Mouse (Mus musculus) stomach, postnatal 0 days (tissue): ENCODE data around the gene Eef1a1. TPM values are rescaled to one million over a fixed set of nuclear protein-coding genes. Genes with fewer than 3 reads are reported as not detected.

Experiments used
- ATAC-seq: fragments of 200-750 bp; cut with Nextera tagmentation; 2 replicates; pipeline ENCODE4 v1.8.0; 2017; ENCODE audit not compliant: low FRiP score, low TSS enrichment
- DNase-seq: peaks from one replicate; pipeline ENCODE4 v3.0.0-alpha.2; 2016; ENCODE audit warnings: low spot score
- H3K27ac ChIP-seq: fragments of 300-500 bp; sonication (generic); replicated peaks from 2 replicates; pipeline ENCODE4 v1.5.1; 2014; ENCODE audit warnings: mild to moderate bottlenecking, control low read depth
- H3K27me3 ChIP-seq: fragments of 300-500 bp; sonication (generic); 2 replicates; pipeline ENCODE4 v1.6.1; 2014; ENCODE audit warnings: low read length; ENCODE audit not compliant: control insufficient read depth, insufficient read depth
- H3K36me3 ChIP-seq: fragments of 300-500 bp; sonication (generic); 2 replicates; pipeline ENCODE4 v1.6.1; 2014; ENCODE audit warnings: low read length, mixed read lengths; ENCODE audit not compliant: control insufficient read depth, insufficient read depth
- H3K4me1 ChIP-seq: fragments of 300-500 bp; sonication (generic); replicated peaks from 2 replicates; pipeline ENCODE4 v1.6.1; 2014; ENCODE audit warnings: antibody characterized with exemption; ENCODE audit not compliant: control insufficient read depth, insufficient read depth
- H3K4me2 ChIP-seq: fragments of 300-500 bp; sonication (generic); replicated peaks from 2 replicates; pipeline ENCODE4 v1.6.1; 2014; ENCODE audit warnings: low read depth, mild to moderate bottlenecking, control low read depth, moderate library complexity
- H3K4me3 ChIP-seq: fragments of 300-500 bp; sonication (generic); 2 replicates; pipeline ENCODE4 v1.5.1; 2014; ENCODE audit warnings: low read depth, low read length, control low read depth
- H3K9ac ChIP-seq: fragments of 300-500 bp; sonication (generic); 2 replicates; pipeline ENCODE4 v1.6.1; 2014; ENCODE audit warnings: mild to moderate bottlenecking, low read length, control low read depth, mixed read lengths
- H3K9me3 ChIP-seq: fragments of 300-500 bp; sonication (generic); 2 replicates; pipeline ENCODE4 v1.6.1; 2016; ENCODE audit warnings: low read length; ENCODE audit not compliant: control insufficient read depth
- CTCF ChIP-seq: IDR thresholded peaks from 2 replicates; pipeline ENCODE4 v1.5.1; 2016; ENCODE audit warnings: antibody characterized with exemption, low read depth, mild to moderate bottlenecking, moderate library complexity
- EP300 ChIP-seq: optimal IDR thresholded peaks from 2 replicates; pipeline ENCODE3; 2016; ENCODE audit warnings: antibody characterized with exemption
- WGBS: fragments of 180-500 bp; shearing (Covaris S2); extraction: QIAGEN DNeasy Blood & Tissue Kit; methylation state at CpG from one replicate; pipeline ENCODE4 v1.1.7; 2014; 5-methylcytosine and 5-hydroxymethylcytosine counted together
- polyA plus RNA-seq: library from polyadenylated mRNA; unstranded; fragments of >200 nt; fragmentation: Nextera tagmentation; extraction: Ambion mirVana; gene quantifications from 2 replicates; pipeline ENCODE4 v1.2.1, GENCODE M21; 2015

Gene Eef1a1
- 2,673 and 2,818 TPM in 2 replicates for polyA plus RNA-seq

GRCm38 (mm10) chr9:78488890-78489420 is at the start of gene Eef1a1:
TSS of gene Eef1a1 (minus strand) at chr9:78489151.
- Histone ChIP-seq H3K4me3 (peak within 1 kb of the TSS; percentile 42), H3K9me3 (no peaks in the 10 kb centered on the region), H3K27ac (peak within 1 kb of the TSS; percentile 61), H3K27me3 (no peaks in the 10 kb centered on the region), H3K9ac (peak within 1 kb of the TSS; percentile 69), H3K36me3 (no peaks in the 10 kb centered on the region), H3K4me2 (peak within 1 kb of the TSS; percentile 65), H3K4me1 (no peaks in the 10 kb centered on the region)
- TF ChIP-seq EP300: no peak
- no peak for TF ChIP-seq CTCF
- 3% methylated on average over 17 of the region's 20 CpGs for WGBS
- ATAC-seq (peak; percentile 76), DNase-seq (peak; percentile 82)

- 49% methylated on average over 6 of the region's 6 CpGs for WGBS
- H3K27me3 ChIP-seq: no peaks in the 10 kb centered on the region
- no peaks in the 10 kb centered on the region for H3K9me3 ChIP-seq
- no peak overlapping the region for H3K4me2 ChIP-seq
- H3K4me1 ChIP-seq: no peaks in the 10 kb centered on the region
- no peak overlapping the region; the same call in 1 of the 2 replicates for H3K9ac ChIP-seq
- DNase-seq (no peak), ATAC-seq (no peak)
- no peaks in the 10 kb centered on the region for H3K36me3 ChIP-seq
- no peak overlapping the region for H3K4me3 ChIP-seq
- H3K27ac ChIP-seq: no peak overlapping the region
- no peak for TF ChIP-seq EP300
- no peak for TF ChIP-seq CTCF
Measured at GRCm38 (mm10) chr9:78538421-78538820, 49.5 kb upstream of the Eef1a1 start.

GRCm38 (mm10) chr9:78537154-78537873 is 48.4 kb upstream of the Eef1a1 start:
- Histone ChIP-seq H3K9me3 (no peaks in the 10 kb centered on the region), H3K4me3 (no peak overlapping the region), H3K27ac (no peak overlapping the region), H3K9ac (no peak overlapping the region), H3K4me2 (no peak overlapping the region), H3K27me3 (no peaks in the 10 kb centered on the region), H3K36me3 (no peaks in the 10 kb centered on the region), H3K4me1 (no peaks in the 10 kb centered on the region)
- TF ChIP-seq CTCF (no peak), EP300 (no peak)
- DNase-seq (no peak), ATAC-seq (no peak)
- 86% methylated on average over 9 of the region's 9 CpGs for WGBS

DNA sequence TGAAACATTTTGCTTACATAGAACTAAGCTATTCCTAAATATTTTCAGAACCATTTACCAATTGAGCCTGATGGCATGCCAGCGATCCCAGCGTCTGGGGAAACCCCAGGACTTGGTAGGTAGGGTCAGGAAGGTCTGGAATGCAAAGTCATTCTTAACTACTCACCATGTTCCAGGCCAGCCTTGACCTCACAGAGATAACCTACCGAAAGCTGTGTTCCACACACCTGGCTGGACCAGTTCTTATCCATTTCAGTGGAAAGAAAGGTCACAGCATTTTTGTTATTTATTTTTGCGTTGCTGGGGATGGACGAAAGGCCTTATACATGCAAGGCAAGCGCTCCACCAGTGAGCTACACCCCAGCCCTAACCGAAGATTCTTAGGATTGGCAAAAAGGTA is 45.7 kb upstream of the Eef1a1 start:
- Histone ChIP-seq H3K27ac (no peak overlapping the region), H3K9me3 (no peaks in the 10 kb centered on the region), H3K4me3 (no peak overlapping the region), H3K4me2 (no peak overlapping the region), H3K36me3 (no peaks in the 10 kb centered on the region), H3K9ac (no peak overlapping the region), H3K27me3 (no peaks in the 10 kb centered on the region), H3K4me1 (no peaks in the 10 kb centered on the region)
- DNase-seq (peak; percentile 63), ATAC-seq (peak; percentile 68)
- TF ChIP-seq CTCF (no peak), EP300 (no peak)
- 59% methylated on average over 7 of the region's 7 CpGs for WGBS

DNA sequence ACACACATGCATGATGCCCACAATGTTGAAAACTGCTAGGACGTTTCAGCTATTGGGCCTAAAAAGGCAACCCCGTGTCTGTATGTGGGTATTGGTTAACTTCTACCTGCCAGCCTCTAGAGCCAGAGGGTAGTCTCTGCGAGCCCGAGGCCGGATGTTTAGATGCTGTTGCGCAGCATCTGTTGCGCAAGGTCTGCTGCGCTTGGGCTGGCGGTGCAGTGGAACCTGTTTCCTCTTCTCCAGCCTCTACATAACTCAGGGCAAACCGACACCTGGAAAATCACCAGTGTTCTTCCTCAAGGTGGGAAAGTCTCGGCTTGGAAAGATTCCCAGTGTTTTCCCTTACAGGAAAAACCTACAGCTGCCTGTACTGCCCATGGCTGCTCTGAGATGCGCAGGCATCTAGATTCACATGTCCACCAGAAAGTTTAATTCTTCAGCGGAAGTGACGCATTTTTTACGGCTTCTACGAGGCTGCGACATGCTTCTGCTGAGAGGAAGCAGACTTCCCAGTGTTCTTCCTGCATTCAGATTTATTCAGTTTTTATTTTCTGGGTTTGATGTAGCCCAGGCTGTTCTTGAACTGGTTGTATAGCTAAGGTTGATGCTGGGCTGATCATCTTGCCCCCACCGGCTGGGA is 44.5 kb upstream of the Eef1a1 start:
- Histone ChIP-seq H3K27me3 (no peaks in the 10 kb centered on the region), H3K9me3 (no peaks in the 10 kb centered on the region), H3K4me2 (no peak overlapping the region), H3K4me3 (no peak overlapping the region), H3K9ac (no peak overlapping the region), H3K36me3 (no peaks in the 10 kb centered on the region), H3K27ac (no peak overlapping the region; the same call in 1 of the 2 replicates), H3K4me1 (no peaks in the 10 kb centered on the region)
- WGBS: 66% methylated on average over 18 of the region's 18 CpGs
- ATAC-seq (0 out of 2 replicates have a peak, but pooled peaks have one; percentile 48), DNase-seq (peak; percentile 56)
- TF ChIP-seq CTCF (no peak), EP300 (no peak)
